Mouse (Mus musculus) erythroblast, embryonic 14.5 days (primary cell): ENCODE measurements around the gene Ndc1.

Experiments
- GATA1 ChIP-seq: IDR thresholded peaks from 2 replicates; pipeline ENCODE4 v1.6.1; 2012; ENCODE audit warnings: low read length, inconsistent platforms, mixed read lengths
- TAL1 ChIP-seq: IDR thresholded peaks from 3 replicates; pipeline ENCODE4 v1.6.1; 2012; ENCODE audit warnings: low read length, inconsistent platforms, mixed read lengths

DNA sequence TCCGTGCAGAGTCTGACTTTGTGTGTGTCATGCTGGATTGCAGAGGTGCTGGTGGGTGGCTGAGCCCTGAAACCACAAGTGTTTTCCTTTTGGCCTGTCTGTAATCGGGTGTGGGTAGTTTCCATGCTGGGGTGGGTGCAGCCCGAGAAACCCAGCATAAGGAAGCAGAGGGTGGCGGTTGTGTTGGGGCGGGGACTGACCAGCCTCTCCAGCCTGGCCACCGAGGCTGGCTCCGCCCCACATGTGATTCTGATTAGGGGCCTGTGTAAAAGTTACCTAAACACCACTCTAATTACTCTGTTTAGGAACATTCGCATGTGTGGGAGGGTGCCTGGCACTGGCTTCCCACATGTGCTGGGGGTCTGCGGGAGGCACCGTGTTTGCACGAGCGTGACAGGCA, 90.0 kb downstream of the Ndc1 start:
- TF ChIP-seq GATA1 = no peak
- no peak for TF ChIP-seq TAL1
